Mouse (Mus musculus) midbrain, embryonic 10.5 days (tissue): ENCODE results near the gene Tnxb. TPM values are rescaled to one million over a fixed set of nuclear protein-coding genes. Genes with fewer than 3 reads are reported as not detected.
A peak's percentile ranks its signal among the peaks of the same experiment; 100 is the strongest.

ENCODE experiments used
- DNase-seq: peaks from one replicate; pipeline ENCODE4 v3.0.0-alpha.2; 2017; ENCODE audit warnings: low spot score
- H3K27ac ChIP-seq: fragments of 300-500 bp; sonication (generic); replicated peaks from 2 replicates; pipeline ENCODE4 v1.5.1; 2016; ENCODE audit warnings: mild to moderate bottlenecking
- H3K27me3 ChIP-seq: fragments of 300-500 bp; sonication (generic); 2 replicates; pipeline ENCODE4 v1.6.1; 2016; ENCODE audit warnings: low read depth, mild to moderate bottlenecking; ENCODE audit not compliant: poor library complexity, severe bottlenecking
- H3K36me3 ChIP-seq: fragments of 300-500 bp; sonication (generic); 2 replicates; pipeline ENCODE4 v1.6.1; 2016; ENCODE audit warnings: mild to moderate bottlenecking, moderate library complexity
- H3K4me1 ChIP-seq: fragments of 300-500 bp; sonication (generic); 2 replicates; pipeline ENCODE4 v1.6.1; 2016
- H3K4me3 ChIP-seq: fragments of 300-500 bp; sonication (generic); 2 replicates; pipeline ENCODE4 v1.5.1; 2016; ENCODE audit warnings: mild to moderate bottlenecking, moderate library complexity
- H3K9me3 ChIP-seq: fragments of 300-500 bp; sonication (generic); replicated peaks from 2 replicates; pipeline ENCODE4 v1.6.1; 2016; ENCODE audit warnings: mild to moderate bottlenecking
- WGBS: fragments of 180-500 bp; shearing (Covaris S2); methylation state at CpG from one replicate; pipeline ENCODE4 v1.1.7; 2016; 5-methylcytosine and 5-hydroxymethylcytosine counted together
- polyA plus RNA-seq: library from polyadenylated mRNA; unstranded; fragments of >200 nt; fragmentation: Nextera tagmentation; extraction: Ambion mirVana; gene quantifications from 2 replicates; pipeline ENCODE4 v1.2.1, GENCODE M21; 2016

Gene Tnxb
- polyA plus RNA-seq, 1 experiment from 2014 or later: not detected

GRCm38 (mm10) chr17:34645831-34646511 lies 24.4 kb upstream of the Tnxb start:
- Histone ChIP-seq H3K27me3 (no peaks in the 10 kb centered on the region), H3K4me3 (peak overlapping the region; percentile 82), H3K36me3 (peaks cover 40% of the 10 kb centered on the region), H3K4me1 (peaks cover 44% of the 10 kb centered on the region), H3K9me3 (no peaks in the 10 kb centered on the region), H3K27ac (no peak overlapping the region; the same call in 1 of the 2 replicates)
- 93% methylated on average over 30 of the region's 30 CpGs for WGBS
- no peak for DNase-seq

GRCm38 (mm10) chr17:34646906-34647787 lies 23.2 kb upstream of the Tnxb start, which contains the start of gene Atf6b:
TSS of gene Atf6b (plus strand) at chr17:34647146.
- Histone ChIP-seq H3K27me3 (no peaks in the 10 kb centered on the region), H3K9me3 (no peaks in the 10 kb centered on the region), H3K36me3 (peaks cover 51% of the 10 kb centered on the region), H3K4me3 (peak within 1 kb of the TSS; percentile 82), H3K27ac (peak within 1 kb of the TSS; percentile 93), H3K4me1 (peaks cover 42% of the 10 kb centered on the region)
- peak; percentile 96 for DNase-seq
- WGBS: 1% methylated on average over 66 of the region's 66 CpGs

GRCm38 (mm10) chr17:34648141-34648890 lies 22.0 kb upstream of the Tnxb start:
- 87% methylated on average over 16 of the region's 16 CpGs for WGBS
- peaks cover 63% of the 10 kb centered on the region for H3K36me3 ChIP-seq
- no peaks in the 10 kb centered on the region for H3K9me3 ChIP-seq
- peaks cover 42% of the 10 kb centered on the region for H3K4me1 ChIP-seq
- H3K27me3 ChIP-seq: no peaks in the 10 kb centered on the region
- peak overlapping the region; percentile 82 for H3K4me3 ChIP-seq
- no peak overlapping the region for H3K27ac ChIP-seq
- DNase-seq: no peak

GRCm38 (mm10) chr17:34649106-34649864 lies 21.1 kb upstream of the Tnxb start:
- Histone ChIP-seq H3K4me3 (0 out of 2 replicates have a peak overlapping the region, but pooled peaks have one; percentile 82), H3K27ac (no peak overlapping the region), H3K36me3 (peaks cover 73% of the 10 kb centered on the region), H3K27me3 (no peaks in the 10 kb centered on the region), H3K9me3 (no peaks in the 10 kb centered on the region), H3K4me1 (peaks cover 42% of the 10 kb centered on the region)
- DNase-seq: no peak
- WGBS: 91% methylated on average over 18 of the region's 18 CpGs

- peaks cover 38% of the 10 kb centered on the region for H3K4me1 ChIP-seq
- H3K27ac ChIP-seq: no peak overlapping the region
- peaks cover 83% of the 10 kb centered on the region for H3K36me3 ChIP-seq
- H3K9me3 ChIP-seq: no peaks in the 10 kb centered on the region
- WGBS: 92% methylated on average over 14 of the region's 14 CpGs
- DNase-seq: no peak
- H3K27me3 ChIP-seq: no peaks in the 10 kb centered on the region
- no peak overlapping the region for H3K4me3 ChIP-seq
These were observed 19.6 kb upstream of the Tnxb start for GRCm38 (mm10) chr17:34650781-34651180.

- Histone ChIP-seq H3K4me1 (peaks cover 38% of the 10 kb centered on the region), H3K4me3 (no peak overlapping the region), H3K36me3 (peaks cover 76% of the 10 kb centered on the region), H3K27ac (no peak overlapping the region), H3K27me3 (no peaks in the 10 kb centered on the region), H3K9me3 (no peaks in the 10 kb centered on the region)
- DNase-seq: peak; percentile 60
- 53% methylated on average over 19 of the region's 19 CpGs for WGBS
These were observed 18.7 kb upstream of the Tnxb start for GRCm38 (mm10) chr17:34651507-34652221.

GRCm38 (mm10) chr17:34652546-34652945 lies 17.8 kb upstream of the Tnxb start:
- Histone ChIP-seq H3K27ac (no peak overlapping the region), H3K4me3 (no peak overlapping the region), H3K4me1 (peaks cover 45% of the 10 kb centered on the region), H3K27me3 (no peaks in the 10 kb centered on the region), H3K36me3 (peaks cover 76% of the 10 kb centered on the region), H3K9me3 (no peaks in the 10 kb centered on the region)
- no peak for DNase-seq
- 93% methylated on average over 10 of the region's 10 CpGs for WGBS

GRCm38 (mm10) chr17:34652985-34653384 lies 17.4 kb upstream of the Tnxb start:
- Histone ChIP-seq H3K27ac (no peak overlapping the region), H3K36me3 (peaks cover 76% of the 10 kb centered on the region), H3K4me3 (no peak overlapping the region), H3K27me3 (no peaks in the 10 kb centered on the region), H3K9me3 (no peaks in the 10 kb centered on the region), H3K4me1 (peaks cover 42% of the 10 kb centered on the region)
- DNase-seq: no peak
- 94% methylated on average over 8 of the region's 8 CpGs for WGBS

GRCm38 (mm10) chr17:34653746-34654285 lies 16.5 kb upstream of the Tnxb start:
- 65% methylated on average over 9 of the region's 9 CpGs for WGBS
- peaks cover 69% of the 10 kb centered on the region for H3K36me3 ChIP-seq

GRCm38 (mm10) chr17:34654392-34654791 lies 15.9 kb upstream of the Tnxb start:
- no peak overlapping the region for H3K27ac ChIP-seq
- no peaks in the 10 kb centered on the region for H3K9me3 ChIP-seq
- H3K4me1 ChIP-seq: peaks cover 32% of the 10 kb centered on the region
- peaks cover 63% of the 10 kb centered on the region for H3K36me3 ChIP-seq
- no peak overlapping the region for H3K4me3 ChIP-seq
- peaks cover 9% of the 10 kb centered on the region for H3K27me3 ChIP-seq
- WGBS: 94% methylated on average over 13 of the region's 13 CpGs
- DNase-seq: no peak

More at GRCm38 (mm10) chr17:34653746-34654285, 16.5 kb upstream of the Tnxb start:
- Histone ChIP-seq H3K4me1 (peaks cover 34% of the 10 kb centered on the region), H3K4me3 (no peak overlapping the region), H3K27me3 (peaks cover 3% of the 10 kb centered on the region; the same call in 1 of the 2 replicates), H3K27ac (no peak overlapping the region), H3K9me3 (no peaks in the 10 kb centered on the region)
- peak; percentile 53 for DNase-seq

GRCm38 (mm10) chr17:34655160-34655559 lies 15.2 kb upstream of the Tnxb start:
- Histone ChIP-seq H3K4me3 (no peak overlapping the region), H3K4me1 (peaks cover 32% of the 10 kb centered on the region), H3K9me3 (no peaks in the 10 kb centered on the region), H3K27ac (peak overlapping the region; percentile 3; the same call in 1 of the 2 replicates), H3K36me3 (peaks cover 56% of the 10 kb centered on the region), H3K27me3 (peaks cover 17% of the 10 kb centered on the region)
- DNase-seq: no peak
- WGBS: 91% methylated on average over 7 of the region's 7 CpGs
